In genomic region chr6:135364891-135365301, GRCm38 (mm10) we compare ENCODE assay signal across 8 mouse cellular contexts. TPM values are rescaled to one million over a fixed set of nuclear protein-coding genes. Genes with fewer than 3 reads are reported as not detected.
DNase-seq lines count a peak whose midpoint lies in the region; ATAC-seq lines count a peak whose summit lies in the region.

No protein-coding gene starts in this region.

- 50% methylated on average over 6 of the region's 6 CpGs for WGBS in heart, embryonic 12.5 days
- 44% methylated on average over 6 of the region's 6 CpGs for WGBS in kidney, embryonic 15.5 days
- WGBS in neural tube, embryonic 15.5 days: 77% methylated on average over 6 of the region's 6 CpGs
- WGBS in forebrain, embryonic 13.5 days: 88% methylated on average over 6 of the region's 6 CpGs

- no peak overlapping the region for H3K9ac ChIP-seq in heart, embryonic 12.5 days
- H3K9ac ChIP-seq in kidney, embryonic 15.5 days: peak overlapping the region; percentile 18; the same call in 1 of the 2 replicates
- H3K9ac ChIP-seq in neural tube, embryonic 15.5 days (replicated peaks): no peak overlapping the region
- H3K9ac ChIP-seq in forebrain, embryonic 13.5 days: no peak overlapping the region

- no peaks in the 10 kb centered on the region for H3K27me3 ChIP-seq in heart, embryonic 12.5 days (replicated peaks)
- H3K27me3 ChIP-seq in kidney, embryonic 15.5 days: no peaks in the 10 kb centered on the region
- no peaks in the 10 kb centered on the region for H3K27me3 ChIP-seq in neural tube, embryonic 15.5 days (replicated peaks)
- H3K27me3 ChIP-seq in forebrain, embryonic 13.5 days: no peaks in the 10 kb centered on the region

- peak; percentile 55 for DNase-seq in urinary bladder, postnatal 25 days (ENCODE audit: low spot score)
- no peak for DNase-seq in urinary bladder, adult 2 months (ENCODE audit: low spot score)
- DNase-seq in right cerebral cortex, adult 2 months (ENCODE audit: low spot score in 2 of 2): no peak
- no peak for DNase-seq in natural killer cell, adult 2 months (ENCODE audit: low spot score in 2 of 2)

- H3K4me3 ChIP-seq in heart, embryonic 12.5 days: peak overlapping the region; percentile 55
- peak overlapping the region; percentile 48 for H3K4me3 ChIP-seq in kidney, embryonic 15.5 days (replicated peaks)
- H3K4me3 ChIP-seq in neural tube, embryonic 15.5 days (replicated peaks): peak overlapping the region; percentile 26; the same call in 1 of the 2 replicates
- H3K4me3 ChIP-seq in forebrain, embryonic 13.5 days: no peak overlapping the region

- H3K27ac ChIP-seq in heart, embryonic 12.5 days (ENCODE audit: poor library complexity, severe bottlenecking): peak overlapping the region; percentile 79
- H3K27ac ChIP-seq in kidney, embryonic 15.5 days: peak overlapping the region; percentile 96
- H3K27ac ChIP-seq in neural tube, embryonic 15.5 days (replicated peaks): peak overlapping the region; percentile 45; the same call in 1 of the 2 replicates
- no peak overlapping the region for H3K27ac ChIP-seq in forebrain, embryonic 13.5 days

- no peaks in the 10 kb centered on the region for H3K36me3 ChIP-seq in heart, embryonic 12.5 days
- no peaks in the 10 kb centered on the region for H3K36me3 ChIP-seq in kidney, embryonic 15.5 days
- H3K36me3 ChIP-seq in neural tube, embryonic 15.5 days: no peaks in the 10 kb centered on the region
- no peaks in the 10 kb centered on the region for H3K36me3 ChIP-seq in forebrain, embryonic 13.5 days (ENCODE audit: poor library complexity, severe bottlenecking)

- H3K4me2 ChIP-seq in heart, embryonic 12.5 days: peak overlapping the region; percentile 61
- H3K4me2 ChIP-seq in kidney, embryonic 15.5 days: peak overlapping the region; percentile 56
- H3K4me2 ChIP-seq in neural tube, embryonic 15.5 days: peak overlapping the region; percentile 35
- H3K4me2 ChIP-seq in forebrain, embryonic 13.5 days: no peak overlapping the region

- H3K9me3 ChIP-seq in heart, embryonic 12.5 days (replicated peaks): no peaks in the 10 kb centered on the region
- no peaks in the 10 kb centered on the region for H3K9me3 ChIP-seq in kidney, embryonic 15.5 days (replicated peaks)
- H3K9me3 ChIP-seq in neural tube, embryonic 15.5 days (replicated peaks): no peaks in the 10 kb centered on the region
- no peaks in the 10 kb centered on the region for H3K9me3 ChIP-seq in forebrain, embryonic 13.5 days (replicated peaks)

- ATAC-seq in heart, embryonic 12.5 days (ENCODE audit: insufficient number of reproducible peaks, low FRiP score): peak; percentile 79
- peak; percentile 64 for ATAC-seq in kidney, embryonic 15.5 days (replicated peaks; ENCODE audit: low FRiP score)
- no peak for ATAC-seq in neural tube, embryonic 15.5 days (ENCODE audit: low FRiP score)
- ATAC-seq in forebrain, embryonic 13.5 days: no peak

- H3K4me1 ChIP-seq in heart, embryonic 12.5 days (replicated peaks): peaks cover 40% of the 10 kb centered on the region
- peaks cover 75% of the 10 kb centered on the region for H3K4me1 ChIP-seq in kidney, embryonic 15.5 days
- H3K4me1 ChIP-seq in neural tube, embryonic 15.5 days: peaks cover 25% of the 10 kb centered on the region
- H3K4me1 ChIP-seq in forebrain, embryonic 13.5 days: peaks cover 27% of the 10 kb centered on the region

RNA-seq across cellular contexts. Expression of gene Emp1, which starts 2.6 kb away (rescaled TPM):
- polyA plus RNA-seq in urinary bladder, adult 2 months (2012; rRNA removed): 102 and 112 TPM in 2 replicates
- 28.0 and 30.2 TPM in 2 replicates for polyA plus RNA-seq in heart, embryonic 12.5 days (2016; fragmentation: Nextera tagmentation; extraction: Ambion mirVana)
- 54.3 and 60.3 TPM in 2 replicates for polyA plus RNA-seq in kidney, embryonic 15.5 days (2015; fragmentation: Nextera tagmentation; extraction: Ambion mirVana)
- 12.3 and 19.4 TPM in 2 replicates for polyA plus RNA-seq in neural tube, embryonic 15.5 days (2015; fragmentation: Nextera tagmentation; extraction: Ambion mirVana)
- 3.9 and 5.0 TPM in 2 replicates for polyA plus RNA-seq in forebrain, embryonic 13.5 days (2015; fragmentation: Nextera tagmentation; extraction: Ambion mirVana)

RNA-seq across cellular contexts. Expression of gene Pbp2, which starts 54.7 kb away (rescaled TPM):
- 0.41 and 0.52 TPM in 2 replicates for polyA plus RNA-seq in urinary bladder, adult 2 months (2012; rRNA removed)
- polyA plus RNA-seq in heart, embryonic 12.5 days (2016; fragmentation: Nextera tagmentation; extraction: Ambion mirVana): not detected in 2 replicates
- 0.16 and 0.17 TPM in 2 replicates for polyA plus RNA-seq in kidney, embryonic 15.5 days (2015; fragmentation: Nextera tagmentation; extraction: Ambion mirVana)
- 0.14 TPM in 1 of 2 replicates, not detected in the other for polyA plus RNA-seq in neural tube, embryonic 15.5 days (2015; fragmentation: Nextera tagmentation; extraction: Ambion mirVana)
- not detected in 2 replicates for polyA plus RNA-seq in forebrain, embryonic 13.5 days (2015; fragmentation: Nextera tagmentation; extraction: Ambion mirVana)

Comparison
In these comparisons a context has a peak if more than half of its experiments do, and no peak if none do; other contexts are left out.
1. ATAC-seq: peak in heart, embryonic 12.5 days (single experiment) and kidney, embryonic 15.5 days (single experiment); none in neural tube, embryonic 15.5 days (single experiment) and forebrain, embryonic 13.5 days (single experiment).